In the genomic region with DNA sequence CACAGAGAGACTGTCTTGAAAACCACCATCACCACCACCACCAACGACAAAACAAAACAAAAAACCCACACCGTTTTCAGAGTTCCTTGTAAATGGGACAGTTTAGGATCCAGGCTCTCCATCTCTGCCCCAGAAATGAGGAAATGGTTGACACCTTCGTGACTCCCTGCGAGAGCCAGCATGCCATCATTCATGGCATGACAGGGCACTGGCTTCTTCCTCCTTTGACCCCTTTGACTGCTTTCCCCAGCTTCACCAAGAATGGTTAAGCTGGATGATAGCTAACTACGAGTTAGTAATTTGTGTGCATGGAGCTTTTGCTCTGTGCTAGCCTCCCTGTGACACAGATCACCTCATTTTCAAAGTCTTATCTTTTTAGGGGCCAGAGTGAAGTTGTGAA, we compare ENCODE assay signal across 20 mouse cellular contexts. TPM values are rescaled to one million over a fixed set of nuclear protein-coding genes. Genes with fewer than 3 reads are reported as not detected.
"Had no signal": no experiment of that assay in that cellular context is flagged by ENCODE, and none has a peak within 500 bp of the region (broad histone marks: within the 10 kb centered on the region; RNA-seq: fewer than 3 reads in every experiment).

No protein-coding gene starts in this region.

- H3K4me2 ChIP-seq: lung, embryonic 14.5 days; midbrain, embryonic 13.5 days; midbrain, embryonic 15.5 days; neural tube, embryonic 12.5 days had no signal

- H3K9ac ChIP-seq: lung, embryonic 14.5 days; midbrain, embryonic 13.5 days; midbrain, embryonic 15.5 days; neural tube, embryonic 12.5 days had no signal

- DNase-seq: lung, adult 18-20 months; lung, embryonic 14.5 days; lung, postnatal 10 days; lung, postnatal 4 days; retina, postnatal 1 day; right cerebral cortex, adult 18-20 months; right cerebral cortex, postnatal 25 days; right cerebral cortex, postnatal 4 days; spleen, adult 18-20 months; thymus, adult 18-20 months; thymus, postnatal 14 days; thymus, postnatal 36 days had no signal

- H3K36me3 ChIP-seq: midbrain, embryonic 10.5 days; midbrain, embryonic 13.5 days; midbrain, embryonic 15.5 days; neural tube, embryonic 12.5 days had no signal

- ATAC-seq: midbrain, embryonic 13.5 days; midbrain, embryonic 15.5 days had no signal

- H3K4me3 ChIP-seq: midbrain, embryonic 10.5 days; midbrain, embryonic 13.5 days; midbrain, embryonic 15.5 days; neural tube, embryonic 12.5 days had no signal

- H3K27ac ChIP-seq: midbrain, embryonic 10.5 days; midbrain, embryonic 13.5 days; midbrain, embryonic 15.5 days; neural tube, embryonic 12.5 days had no signal

- H3K9me3 ChIP-seq: midbrain, embryonic 10.5 days; midbrain, embryonic 13.5 days; midbrain, embryonic 15.5 days; neural tube, embryonic 12.5 days had no signal

RNA-seq across cellular contexts. Expression of gene P2rx5, which starts 2.1 kb away (rescaled TPM):
- total RNA-seq: megakaryocyte-erythroid progenitor cell, adult 5-6 weeks; midbrain, postnatal 0 days; monocyte, adult 5-6 weeks; neutrophil, adult 5-6 weeks had no signal
